Mouse (Mus musculus) skeletal muscle tissue, adult 2 months (tissue): ENCODE measurements around the gene Nprl2.

Experiments used
- DNase-seq: peaks from one replicate; pipeline ENCODE4 v3.0.0-alpha.2; 2012; ENCODE audit warnings: low read depth, low spot score

Nprl2 gene

DNA sequence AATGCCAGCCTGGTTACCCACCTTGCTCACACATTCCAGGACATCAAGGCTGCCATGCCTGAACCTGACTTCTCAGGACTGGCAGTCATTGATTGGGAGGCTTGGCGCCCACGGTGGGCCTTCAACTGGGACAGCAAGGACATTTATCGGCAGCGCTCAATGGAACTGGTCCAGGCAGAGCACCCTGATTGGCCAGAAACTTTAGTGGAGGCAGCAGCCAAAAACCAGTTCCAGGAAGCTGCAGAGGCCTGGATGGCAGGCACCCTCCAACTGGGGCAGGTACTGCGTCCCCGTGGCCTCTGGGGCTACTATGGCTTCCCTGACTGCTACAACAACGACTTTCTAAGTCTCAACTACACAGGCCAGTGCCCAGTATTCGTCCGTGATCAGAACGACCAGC lies 35.8 kb downstream of the Nprl2 start:
- DNase-seq = no peak

GRCm38 (mm10) chr9:107578587-107578986 lies 36.6 kb downstream of the Nprl2 start, which contains the start of gene Naa80:
TSS of gene Naa80 (plus strand) at chr9:107578887.
- no peak for DNase-seq

- DNase-seq = no peak
Measured at GRCm38 (mm10) chr9:107579023-107579900, 37.2 kb downstream of the Nprl2 start.

- peak; percentile 89 for DNase-seq
Measured at GRCm38 (mm10) chr9:107580501-107581317, 38.7 kb downstream of the Nprl2 start, which contains the start of gene Hyal3. TSS of gene Hyal3 (plus strand) at chr9:107580818.

- no peak for DNase-seq
Measured at GRCm38 (mm10) chr9:107581584-107581983, 39.6 kb downstream of the Nprl2 start.

- no peak for DNase-seq
Measured at GRCm38 (mm10) chr9:107582509-107583062, 40.6 kb downstream of the Nprl2 start.

DNA sequence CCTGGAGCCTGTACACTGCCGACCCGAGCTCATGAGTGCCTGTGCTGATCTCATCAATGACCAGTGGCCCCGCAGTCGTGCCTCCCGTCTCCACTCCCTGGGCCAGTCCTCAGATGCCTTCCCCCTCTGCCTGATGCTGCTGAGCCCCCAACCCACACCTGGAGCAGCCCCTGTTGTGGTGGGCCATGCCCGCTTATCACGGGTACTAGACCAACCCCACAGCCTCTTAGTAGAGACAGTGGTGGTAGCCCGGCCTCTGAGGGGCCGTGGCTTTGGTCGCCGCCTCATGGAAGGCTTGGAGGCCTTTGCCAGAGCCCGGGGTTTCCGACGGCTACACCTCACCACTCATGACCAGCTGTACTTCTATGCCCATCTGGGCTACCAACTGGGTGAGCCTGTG lies 41.1 kb downstream of the Nprl2 start:
- DNase-seq = no peak

- no peak for DNase-seq
Measured at GRCm38 (mm10) chr9:107586504-107586903, 44.5 kb downstream of the Nprl2 start.

- DNase-seq = peak; percentile 97
Measured at GRCm38 (mm10) chr9:107586974-107587832, 45.2 kb downstream of the Nprl2 start, which contains the start of gene Ifrd2. TSS of gene Ifrd2 (plus strand) at chr9:107587642.

GRCm38 (mm10) chr9:107587833-107588639 lies 46.0 kb downstream of the Nprl2 start:
- DNase-seq = peak; percentile 65

DNA sequence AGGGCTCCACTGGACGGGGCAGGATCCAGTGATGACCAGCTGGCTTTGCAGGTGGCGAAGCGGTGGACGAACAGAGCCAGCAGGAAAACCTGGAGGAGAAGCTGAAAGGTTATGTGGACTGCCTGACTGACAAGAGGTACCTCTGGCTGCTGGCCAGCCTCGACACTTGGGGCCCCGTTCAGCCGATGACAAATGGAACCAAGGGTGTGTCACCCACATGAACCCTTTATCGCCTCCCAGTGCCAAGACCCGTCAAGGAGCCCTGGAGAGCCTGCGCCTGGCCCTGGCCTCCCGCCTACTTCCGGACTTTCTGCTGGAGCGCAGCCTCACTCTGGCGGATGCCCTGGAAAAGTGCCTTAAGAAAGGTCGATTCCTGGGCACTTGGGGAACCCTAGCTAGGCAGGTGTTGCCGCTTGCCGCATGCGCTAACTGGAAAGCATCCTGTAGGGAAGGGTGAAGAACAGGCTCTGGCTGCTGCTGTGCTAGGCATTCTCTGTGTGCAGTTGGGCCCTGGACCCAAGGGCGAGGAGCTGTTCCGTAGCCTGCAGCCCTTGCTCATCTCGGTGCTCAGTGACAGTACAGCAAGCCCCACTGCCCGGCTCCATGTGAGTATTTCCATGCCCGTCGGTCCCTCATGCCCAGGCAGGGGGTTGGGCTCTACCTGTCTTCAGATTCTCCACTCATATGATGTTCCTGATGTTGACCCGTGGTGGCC lies 48.2 kb downstream of the Nprl2 start:
- peak; percentile 82 for DNase-seq

- DNase-seq = no peak
Measured at GRCm38 (mm10) chr9:107590773-107591060, 48.7 kb downstream of the Nprl2 start.

DNA sequence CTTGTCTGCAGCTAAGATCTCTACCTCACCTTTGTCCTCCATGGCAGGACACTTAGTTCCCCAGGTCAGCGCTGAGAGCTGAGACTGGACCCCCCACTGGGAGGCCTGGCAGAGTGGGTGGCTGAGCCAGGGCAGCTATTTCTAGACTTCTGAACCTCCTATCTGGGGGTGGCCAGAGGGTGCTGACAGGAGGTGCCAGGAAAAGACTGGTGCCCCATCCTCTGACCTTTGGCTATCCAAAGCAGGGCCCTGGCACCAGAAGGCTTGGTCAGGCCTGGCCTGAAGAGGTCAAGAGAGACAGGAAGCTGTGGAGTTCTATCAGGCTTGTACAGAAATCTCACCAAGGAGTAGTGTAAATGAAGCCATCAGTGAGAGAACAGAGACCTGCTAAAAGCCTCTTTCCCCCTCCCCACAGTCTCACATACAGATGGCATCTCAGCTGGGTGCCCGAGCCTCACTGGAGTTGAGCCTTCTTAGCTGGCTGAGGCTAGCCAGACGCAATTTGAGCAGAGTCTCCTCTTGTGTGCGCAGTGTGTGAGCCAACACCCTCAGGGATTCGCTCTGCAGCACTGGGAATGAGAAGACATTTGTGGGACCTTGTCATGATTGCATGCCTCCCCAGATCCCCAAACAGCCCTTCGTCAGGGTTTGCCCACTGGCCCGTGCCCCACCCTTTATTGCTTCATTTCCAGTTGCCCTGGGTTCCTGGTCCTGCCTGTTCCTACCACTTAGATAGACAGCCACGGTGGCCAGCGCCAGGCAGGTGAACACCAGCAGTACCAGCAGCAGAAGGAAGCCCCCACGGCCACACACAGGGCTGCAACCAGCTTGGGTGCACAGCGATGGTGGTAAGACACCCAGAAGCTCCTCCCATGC lies 51.3 kb downstream of the Nprl2 start:
- peak; percentile 83 for DNase-seq

GRCm38 (mm10) chr9:107594281-107595062 lies 52.4 kb downstream of the Nprl2 start:
- DNase-seq = no peak
